Mouse (Mus musculus): ENCODE results near the gene Zbtb38. TPM values are rescaled to one million over a fixed set of nuclear protein-coding genes. Genes with fewer than 3 reads are reported as not detected.
A peak's percentile ranks its signal among the peaks of the same experiment; 100 is the strongest.

The Zbtb38 gene
- polyA plus RNA-seq, 1 experiment from 2014 or later, result 9.2 TPM

DNA sequence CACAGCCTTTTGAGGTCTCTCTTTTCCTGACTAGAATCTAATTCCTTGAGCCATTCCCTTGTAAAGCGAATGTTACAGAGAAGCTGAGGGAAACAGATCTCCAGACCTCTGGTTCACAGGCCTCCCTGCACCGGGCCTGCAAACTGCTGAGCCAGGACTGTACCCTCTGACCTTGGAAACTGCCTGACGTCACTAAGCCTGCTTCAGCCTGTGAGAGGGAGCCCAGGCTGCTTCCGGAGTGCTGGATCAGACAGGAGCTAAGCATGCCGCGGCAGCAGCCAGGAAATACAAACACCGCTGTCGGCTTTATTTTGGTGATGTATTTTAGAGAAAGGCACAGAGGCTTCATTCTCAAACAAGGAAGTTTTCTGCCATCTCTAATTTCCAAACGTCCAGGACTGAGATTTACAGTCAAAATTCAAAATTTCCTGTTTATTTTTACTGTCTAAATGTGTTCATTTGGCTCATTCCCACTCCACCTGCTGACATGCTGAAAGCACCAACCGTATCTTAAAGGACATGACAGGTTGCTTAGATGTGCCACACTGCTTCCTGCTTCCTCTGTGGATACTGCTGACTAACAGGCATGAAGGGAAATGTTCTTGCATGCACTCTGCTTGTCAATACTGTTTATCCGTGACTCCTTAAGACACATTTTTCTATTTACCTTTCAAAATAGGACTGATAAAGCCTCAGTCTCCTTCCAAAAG, 46.9 kb downstream of the Zbtb38 start:
- H3K9ac ChIP-seq (ENCODE audit: low read length), result no peak overlapping the region
- H3K4me1 ChIP-seq (ENCODE audit: control insufficient read depth, insufficient read depth, low read length), result peaks cover 7% of the 10 kb centered on the region
- no peaks in the 10 kb centered on the region; the same call in 1 of the 2 replicates for H3K36me3 ChIP-seq (ENCODE audit: control insufficient read depth, insufficient read depth, low read length)
- 42% methylated on average over 11 of the region's 11 CpGs for WGBS
- no peak overlapping the region for H3K4me3 ChIP-seq (ENCODE audit: low read depth, low read length)
- no peaks in the 10 kb centered on the region for H3K27me3 ChIP-seq (ENCODE audit: control insufficient read depth, insufficient read depth, low read length)
- H3K4me2 ChIP-seq (ENCODE audit: low read depth, severe bottlenecking), result no peak overlapping the region
- DNase-seq (ENCODE audit: low spot score), result peak; percentile 80
- H3K27ac ChIP-seq (replicated peaks; ENCODE audit: low read depth, low read length), result peak overlapping the region; percentile 58
- peak; percentile 91 for ATAC-seq (ENCODE audit: insufficient number of reproducible peaks, low FRiP score, low TSS enrichment, low read depth)
- no peaks in the 10 kb centered on the region for H3K9me3 ChIP-seq (ENCODE audit: control insufficient read depth, low read length)

DNA sequence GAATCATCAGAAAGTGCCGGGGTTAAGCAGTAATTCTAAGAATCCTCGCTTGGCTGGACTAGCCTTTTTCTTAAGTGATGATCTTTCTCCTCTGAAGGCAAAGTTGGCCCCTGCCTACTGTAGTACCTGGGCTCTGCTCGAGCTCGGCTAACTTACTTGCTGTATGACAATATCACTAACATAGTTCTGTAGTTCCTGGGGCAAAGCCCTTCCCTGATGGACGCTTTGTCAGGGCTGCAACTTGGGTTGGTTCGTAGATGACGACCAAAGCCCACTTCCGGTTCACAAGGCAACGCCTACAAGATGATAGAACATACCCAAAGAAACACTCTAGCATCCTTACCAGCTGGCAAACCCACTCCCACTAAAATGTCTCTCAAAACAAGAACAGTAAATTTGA, 47.7 kb downstream of the Zbtb38 start:
- 89% methylated on average over 9 of the region's 9 CpGs for WGBS
- no peak overlapping the region for H3K27ac ChIP-seq (replicated peaks; ENCODE audit: low read depth, low read length)

DNA sequence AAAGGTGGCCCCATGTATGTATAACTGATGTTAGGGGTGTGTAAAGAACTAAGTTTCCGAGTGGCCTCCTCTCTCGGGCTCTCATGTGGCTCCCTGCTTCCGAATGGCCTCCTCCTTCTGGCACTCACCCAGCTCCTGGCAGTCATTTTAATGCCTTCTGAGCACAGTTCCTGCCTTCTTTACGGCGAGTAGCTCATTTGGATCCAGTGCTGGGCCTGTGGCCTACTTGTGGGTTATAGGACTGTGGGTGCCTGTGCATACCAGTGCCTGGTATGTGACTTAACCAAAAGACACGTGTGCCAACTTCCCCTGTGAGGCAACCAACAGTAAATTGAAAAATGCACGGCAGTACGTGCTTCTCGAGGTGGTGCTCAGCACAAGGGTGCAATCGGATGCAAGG, 50.7 kb downstream of the Zbtb38 start:
- H3K36me3 ChIP-seq (ENCODE audit: control insufficient read depth, insufficient read depth, low read length), result no peaks in the 10 kb centered on the region; the same call in 1 of the 2 replicates
- H3K4me2 ChIP-seq (ENCODE audit: low read depth, severe bottlenecking), result no peak overlapping the region
- DNase-seq (ENCODE audit: low spot score), result no peak
- no peaks in the 10 kb centered on the region for H3K27me3 ChIP-seq (ENCODE audit: control insufficient read depth, insufficient read depth, low read length)
- H3K4me1 ChIP-seq (ENCODE audit: control insufficient read depth, insufficient read depth, low read length), result peaks cover 7% of the 10 kb centered on the region
- no peak for ATAC-seq (ENCODE audit: insufficient number of reproducible peaks, low FRiP score, low TSS enrichment, low read depth)
- H3K4me3 ChIP-seq (ENCODE audit: low read depth, low read length), result no peak overlapping the region
- H3K9ac ChIP-seq (ENCODE audit: low read length), result no peak overlapping the region
- 90% methylated on average over 10 of the region's 10 CpGs for WGBS
- no peak overlapping the region for H3K27ac ChIP-seq (replicated peaks; ENCODE audit: low read depth, low read length)
- H3K9me3 ChIP-seq (ENCODE audit: control insufficient read depth, low read length), result no peaks in the 10 kb centered on the region

More for the DNA sequence above, 47.7 kb downstream of the Zbtb38 start:
- Histone ChIP-seq H3K4me2 (ENCODE audit: low read depth, severe bottlenecking) (no peak overlapping the region), H3K9me3 (ENCODE audit: control insufficient read depth, low read length) (no peaks in the 10 kb centered on the region), H3K4me3 (ENCODE audit: low read depth, low read length) (no peak overlapping the region), H3K4me1 (ENCODE audit: control insufficient read depth, insufficient read depth, low read length) (peaks cover 7% of the 10 kb centered on the region), H3K9ac (ENCODE audit: low read length) (no peak overlapping the region), H3K27me3 (ENCODE audit: control insufficient read depth, insufficient read depth, low read length) (no peaks in the 10 kb centered on the region), H3K36me3 (ENCODE audit: control insufficient read depth, insufficient read depth, low read length) (no peaks in the 10 kb centered on the region; the same call in 1 of the 2 replicates)
- DNase-seq (ENCODE audit: low spot score) (no peak), ATAC-seq (ENCODE audit: insufficient number of reproducible peaks, low FRiP score, low TSS enrichment, low read depth) (no peak)

DNA sequence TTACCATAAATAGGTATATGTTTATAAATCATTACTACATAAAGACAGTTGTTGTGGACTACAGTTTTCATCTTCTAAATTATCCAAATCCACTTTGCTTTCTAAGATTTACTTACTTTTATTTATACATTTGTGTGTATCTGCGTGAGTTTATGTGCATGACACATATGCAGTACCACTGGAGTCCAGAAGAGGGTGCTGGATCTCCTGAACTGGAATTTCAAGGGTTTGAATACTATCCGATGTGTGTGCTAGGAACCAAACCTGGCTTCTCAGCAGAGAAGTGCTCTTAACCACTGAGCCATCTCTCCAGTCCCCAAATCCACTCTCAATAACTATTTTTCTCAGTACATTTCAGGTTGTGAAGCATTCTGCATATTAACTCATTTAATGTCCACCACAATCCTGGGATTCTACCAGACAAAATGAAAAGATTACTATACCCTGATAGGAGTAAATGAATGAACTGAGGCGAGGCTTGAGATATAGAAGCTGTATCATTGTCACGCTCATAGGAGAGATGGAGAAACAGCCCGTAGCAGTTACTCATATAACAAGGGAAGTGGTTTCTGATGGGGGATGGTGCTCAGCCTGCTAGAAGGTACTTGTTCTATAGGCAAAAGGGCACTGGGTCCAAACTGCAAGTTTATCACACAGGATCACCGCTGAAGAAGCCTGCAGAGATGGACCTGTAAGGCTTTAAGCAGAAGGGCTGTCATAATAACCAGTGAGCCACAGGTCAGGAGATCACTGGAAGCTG, 53.2 kb downstream of the Zbtb38 start:
- Histone ChIP-seq H3K9me3 (ENCODE audit: control insufficient read depth, low read length) (no peaks in the 10 kb centered on the region), H3K36me3 (ENCODE audit: control insufficient read depth, insufficient read depth, low read length) (no peaks in the 10 kb centered on the region; the same call in 1 of the 2 replicates), H3K4me1 (ENCODE audit: control insufficient read depth, insufficient read depth, low read length) (no peaks in the 10 kb centered on the region), H3K27ac (replicated peaks; ENCODE audit: low read depth, low read length) (no peak overlapping the region), H3K4me2 (ENCODE audit: low read depth, severe bottlenecking) (no peak overlapping the region), H3K9ac (ENCODE audit: low read length) (no peak overlapping the region), H3K27me3 (ENCODE audit: control insufficient read depth, insufficient read depth, low read length) (no peaks in the 10 kb centered on the region), H3K4me3 (ENCODE audit: low read depth, low read length) (no peak overlapping the region)
- WGBS, result 93% methylated on average over 6 of the region's 6 CpGs
- DNase-seq (ENCODE audit: low spot score) (no peak), ATAC-seq (ENCODE audit: insufficient number of reproducible peaks, low FRiP score, low TSS enrichment, low read depth) (no peak)

DNA sequence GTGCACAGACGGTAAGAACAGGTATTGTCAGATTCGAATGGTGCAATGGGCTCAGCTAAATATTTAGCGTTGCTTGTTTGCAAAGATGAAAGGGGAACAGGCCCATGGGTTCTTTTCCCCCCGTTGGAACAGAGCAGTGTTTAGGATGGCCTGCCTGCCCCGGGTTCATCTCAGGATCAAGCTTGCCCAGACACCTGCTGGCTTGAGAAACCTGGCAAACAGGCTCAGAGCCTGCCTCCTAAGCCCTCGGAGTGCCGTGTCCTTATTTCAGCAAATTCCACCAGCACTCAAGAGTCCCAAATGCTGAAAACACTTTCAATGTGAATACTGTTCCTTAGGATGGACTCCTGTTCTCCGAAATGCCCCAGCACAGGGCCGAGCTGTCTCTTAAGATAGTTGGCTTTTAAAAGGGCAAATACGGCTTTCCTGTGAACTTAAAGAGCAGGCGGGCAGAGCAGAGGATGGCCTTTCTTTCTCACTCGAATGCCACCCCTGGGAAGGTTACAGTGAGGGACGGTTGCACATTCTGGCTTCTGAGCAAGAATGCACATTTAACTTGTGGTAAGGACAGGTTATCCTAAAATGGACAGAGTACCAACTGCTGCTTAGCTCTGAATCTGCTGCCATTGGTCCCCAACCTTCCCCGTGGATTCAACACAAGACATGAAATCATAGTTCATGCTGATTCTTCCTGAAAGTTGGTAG, 55.7 kb downstream of the Zbtb38 start:
- H3K27ac ChIP-seq (replicated peaks; ENCODE audit: low read depth, low read length), result no peak overlapping the region

DNA sequence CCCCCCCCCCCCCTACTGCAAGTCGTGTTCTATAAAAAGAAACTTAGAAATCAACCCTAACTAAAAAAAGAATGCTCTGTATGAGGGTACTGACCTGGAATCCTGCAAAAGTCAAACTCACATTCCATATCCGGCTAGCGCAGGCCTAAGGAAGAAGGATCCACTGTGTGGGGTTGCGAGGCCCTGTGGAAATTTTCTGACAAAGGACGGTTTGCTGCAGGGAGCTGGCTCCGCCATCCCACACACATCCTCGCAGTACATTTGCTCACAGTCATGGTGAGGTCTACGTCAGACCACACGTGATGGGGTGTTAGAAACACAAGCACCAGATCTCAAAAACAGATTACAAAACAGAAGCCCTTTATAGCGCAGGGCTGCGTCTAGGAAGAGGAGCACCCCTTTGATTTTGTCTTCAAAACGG, 56.5 kb downstream of the Zbtb38 start:
- WGBS, result 78% methylated on average over 12 of the region's 12 CpGs
- H3K4me3 ChIP-seq (ENCODE audit: low read depth, low read length), result no peak overlapping the region
- H3K27ac ChIP-seq (replicated peaks; ENCODE audit: low read depth, low read length), result no peak overlapping the region
- H3K9ac ChIP-seq (ENCODE audit: low read length), result no peak overlapping the region
- H3K27me3 ChIP-seq (ENCODE audit: control insufficient read depth, insufficient read depth, low read length), result no peaks in the 10 kb centered on the region
- ATAC-seq (ENCODE audit: insufficient number of reproducible peaks, low FRiP score, low TSS enrichment, low read depth) (no peak), DNase-seq (ENCODE audit: low spot score) (no peak)
- H3K36me3 ChIP-seq (ENCODE audit: control insufficient read depth, insufficient read depth, low read length), result no peaks in the 10 kb centered on the region
- no peaks in the 10 kb centered on the region for H3K9me3 ChIP-seq (ENCODE audit: control insufficient read depth, low read length)
- H3K4me2 ChIP-seq (ENCODE audit: low read depth, severe bottlenecking), result no peak overlapping the region
- no peaks in the 10 kb centered on the region for H3K4me1 ChIP-seq (ENCODE audit: control insufficient read depth, insufficient read depth, low read length)

More for the DNA sequence above, 55.7 kb downstream of the Zbtb38 start:
- H3K4me3 ChIP-seq (ENCODE audit: low read depth, low read length), result no peak overlapping the region
- H3K9me3 ChIP-seq (ENCODE audit: control insufficient read depth, low read length), result no peaks in the 10 kb centered on the region
- no peaks in the 10 kb centered on the region for H3K27me3 ChIP-seq (ENCODE audit: control insufficient read depth, insufficient read depth, low read length)
- H3K9ac ChIP-seq (ENCODE audit: low read length), result no peak overlapping the region
- H3K4me1 ChIP-seq (ENCODE audit: control insufficient read depth, insufficient read depth, low read length), result no peaks in the 10 kb centered on the region
- DNase-seq (ENCODE audit: low spot score), result no peak
- no peak for ATAC-seq (ENCODE audit: insufficient number of reproducible peaks, low FRiP score, low TSS enrichment, low read depth)
- H3K36me3 ChIP-seq (ENCODE audit: control insufficient read depth, insufficient read depth, low read length), result no peaks in the 10 kb centered on the region
- WGBS, result 86% methylated on average over 14 of the region's 14 CpGs
- no peak overlapping the region for H3K4me2 ChIP-seq (ENCODE audit: low read depth, severe bottlenecking)

DNA sequence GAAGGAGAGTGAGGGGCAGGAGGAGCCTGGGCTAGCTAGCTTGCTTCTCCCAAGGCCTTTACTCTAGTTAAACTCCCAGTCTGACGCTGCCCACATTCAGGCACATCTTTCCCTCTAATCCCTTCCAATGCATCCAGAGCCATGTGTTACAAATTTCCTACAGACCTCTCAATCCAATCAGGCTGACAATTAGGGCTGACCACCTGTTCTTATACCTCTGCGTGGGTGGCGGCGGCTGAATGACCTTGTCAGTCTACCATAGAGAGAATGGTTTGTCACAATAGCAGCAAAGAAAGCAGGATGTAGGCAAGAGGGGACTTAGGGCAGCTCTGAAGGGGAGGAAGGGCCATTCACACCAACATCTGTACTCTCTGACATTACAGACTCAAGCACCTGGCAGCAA, 62.2 kb downstream of the Zbtb38 start:
- Histone ChIP-seq H3K9ac (ENCODE audit: low read length) (no peak overlapping the region), H3K27ac (replicated peaks; ENCODE audit: low read depth, low read length) (no peak overlapping the region), H3K36me3 (ENCODE audit: control insufficient read depth, insufficient read depth, low read length) (peaks cover 2% of the 10 kb centered on the region; the same call in 1 of the 2 replicates), H3K9me3 (ENCODE audit: control insufficient read depth, low read length) (no peaks in the 10 kb centered on the region), H3K4me2 (ENCODE audit: low read depth, severe bottlenecking) (no peak overlapping the region), H3K27me3 (ENCODE audit: control insufficient read depth, insufficient read depth, low read length) (no peaks in the 10 kb centered on the region), H3K4me3 (ENCODE audit: low read depth, low read length) (no peak overlapping the region), H3K4me1 (ENCODE audit: control insufficient read depth, insufficient read depth, low read length) (no peaks in the 10 kb centered on the region)
- peak; percentile 46 for DNase-seq (ENCODE audit: low spot score)
- 0 out of 2 replicates have a peak, but pooled peaks have one; percentile 26 for ATAC-seq (ENCODE audit: insufficient number of reproducible peaks, low FRiP score, low TSS enrichment, low read depth)
- 24% methylated on average over 4 of the region's 4 CpGs for WGBS

DNA sequence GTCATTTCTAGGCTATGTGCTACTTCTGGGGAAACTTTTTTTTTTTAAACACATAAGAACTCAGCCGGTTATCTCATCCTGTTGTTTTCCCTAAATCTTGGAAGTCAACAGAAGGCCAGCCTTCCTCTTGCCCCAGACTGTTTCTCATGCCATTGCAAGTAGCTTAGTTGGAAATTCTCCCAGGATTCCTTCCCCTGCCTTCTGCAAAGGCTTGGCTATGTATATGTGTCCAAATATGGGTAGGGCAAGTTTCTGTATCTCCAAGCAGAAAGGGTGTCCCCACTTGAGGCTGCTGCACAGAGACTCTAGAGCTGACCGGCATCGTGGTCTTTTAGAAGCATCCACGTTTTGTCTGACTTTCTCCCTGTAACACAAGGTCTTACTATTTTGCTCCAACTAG, 63.6 kb downstream of the Zbtb38 start:
- ATAC-seq (ENCODE audit: insufficient number of reproducible peaks, low FRiP score, low TSS enrichment, low read depth) (no peak), DNase-seq (ENCODE audit: low spot score) (no peak)
- Histone ChIP-seq H3K9ac (ENCODE audit: low read length) (no peak overlapping the region), H3K27ac (replicated peaks; ENCODE audit: low read depth, low read length) (no peak overlapping the region), H3K9me3 (ENCODE audit: control insufficient read depth, low read length) (no peaks in the 10 kb centered on the region), H3K27me3 (ENCODE audit: control insufficient read depth, insufficient read depth, low read length) (no peaks in the 10 kb centered on the region), H3K4me3 (ENCODE audit: low read depth, low read length) (no peak overlapping the region), H3K36me3 (ENCODE audit: control insufficient read depth, insufficient read depth, low read length) (peaks cover 2% of the 10 kb centered on the region; the same call in 1 of the 2 replicates), H3K4me1 (ENCODE audit: control insufficient read depth, insufficient read depth, low read length) (no peaks in the 10 kb centered on the region), H3K4me2 (ENCODE audit: low read depth, severe bottlenecking) (no peak overlapping the region)
- 94% methylated on average over 4 of the region's 4 CpGs for WGBS

All from limb, embryonic 11.5 days (tissue).